Mouse (Mus musculus): ENCODE measurements around the gene Trmt61a.
"Not testable (repeated sequence)": the region's sequence is repeated elsewhere in the genome, so short reads cannot be mapped to it uniquely, and the experiment has no call there.

Gene Trmt61a

DNA sequence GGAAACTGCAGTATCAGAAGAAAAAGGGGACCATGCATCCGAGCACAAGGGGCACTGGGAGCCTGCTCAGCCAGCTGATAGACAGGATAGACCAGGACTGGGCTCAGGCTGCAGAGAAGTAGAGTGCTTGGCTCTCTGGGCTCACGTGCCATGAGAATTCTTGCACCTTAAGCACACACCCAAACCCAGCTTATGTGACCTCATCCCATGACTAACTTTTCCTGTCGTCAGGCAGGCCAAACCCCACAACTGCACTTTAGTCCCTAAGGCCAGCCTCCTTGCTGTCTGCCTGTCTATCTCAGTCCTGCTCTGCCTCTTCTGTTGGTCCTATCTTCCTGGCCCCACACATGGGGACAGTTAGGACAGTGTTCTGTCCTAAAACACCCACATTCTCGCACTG, 19.8 kb downstream of the Trmt61a start:
- in situ Hi-C loops (cut with MboI), result no loop called here

- in situ Hi-C loops (cut with MboI), result no loop called here
These were observed 20.5 kb downstream of the Trmt61a start for GRCm38 (mm10) chr12:111698346-111698913.

GRCm38 (mm10) chr12:111699542-111699941, 21.6 kb downstream of the Trmt61a start:
- in situ Hi-C loops (cut with MboI), result no loop called here

GRCm38 (mm10) chr12:111700920-111701458, 23.1 kb downstream of the Trmt61a start:
- in situ Hi-C loops (cut with MboI), result no loop called here

- in situ Hi-C loops (cut with MboI), result no loop called here
These were observed 25.4 kb downstream of the Trmt61a start for GRCm38 (mm10) chr12:111703301-111703700.

DNA sequence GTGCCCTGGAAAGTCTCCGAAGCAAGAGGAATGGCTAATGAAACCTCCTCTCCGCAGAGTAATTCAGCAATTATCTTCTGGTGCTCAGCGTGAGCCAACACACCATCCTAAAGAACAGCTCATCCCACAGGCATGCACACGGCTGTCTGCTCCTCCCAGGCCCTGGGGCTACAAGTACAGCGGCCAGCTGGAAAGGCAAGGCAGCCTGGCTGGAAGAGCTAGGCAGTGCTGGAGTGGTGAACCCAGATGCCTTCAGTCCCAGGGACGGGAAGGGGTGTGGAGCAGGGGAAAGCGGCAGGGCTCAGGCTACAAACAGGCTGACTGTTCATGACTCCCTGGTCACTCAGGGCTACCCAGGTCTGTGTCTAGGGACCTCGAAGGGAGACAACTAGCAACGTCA, 26.7 kb downstream of the Trmt61a start:
- in situ Hi-C loops (cut with MboI), result no loop called here

DNA sequence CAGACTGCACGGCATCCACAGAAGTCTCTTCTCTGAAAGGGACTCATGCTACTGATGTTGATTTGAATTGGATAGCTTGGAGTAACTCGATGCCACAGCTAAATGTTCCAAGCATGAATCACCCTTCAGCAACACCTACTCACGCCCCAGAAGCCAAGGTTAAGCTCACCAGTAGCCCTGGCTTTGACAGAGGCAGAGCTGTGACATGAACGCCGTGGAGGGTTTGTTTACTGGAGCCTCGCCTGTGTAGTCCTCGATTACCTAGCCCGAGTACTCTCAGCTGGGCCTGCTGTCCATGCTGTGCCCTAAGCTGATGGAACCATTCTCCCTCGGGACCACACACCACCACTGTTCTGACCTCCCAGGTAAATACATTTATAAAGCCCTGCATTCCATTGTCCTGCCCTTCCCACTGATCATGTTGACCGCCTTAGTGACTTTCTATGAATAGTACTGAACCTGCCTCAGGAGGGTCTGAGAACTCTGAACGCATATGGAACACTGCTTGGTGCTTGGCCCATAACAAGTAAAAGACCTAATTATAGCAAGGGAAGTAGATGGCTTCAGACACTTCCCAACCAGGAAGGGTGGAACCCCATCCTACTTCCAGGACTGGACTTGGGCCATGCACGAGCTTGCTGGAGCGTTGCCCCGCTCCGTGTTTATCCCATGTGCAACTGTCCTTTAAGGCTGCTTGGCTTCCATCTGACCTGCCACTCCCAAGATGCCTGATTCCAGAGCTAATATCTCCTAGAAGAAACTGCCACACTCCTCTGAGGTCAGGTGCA, 27.5 kb downstream of the Trmt61a start:
- in situ Hi-C loops (cut with MboI), result no loop called here

GRCm38 (mm10) chr12:111708181-111708580, 30.3 kb downstream of the Trmt61a start:
- in situ Hi-C loops (cut with MboI), result no loop called here

- in situ Hi-C loops (cut with MboI), result no loop called here
These were observed 32.2 kb downstream of the Trmt61a start for GRCm38 (mm10) chr12:111710091-111710490.

GRCm38 (mm10) chr12:111712476-111712875, 34.6 kb downstream of the Trmt61a start:
- in situ Hi-C loops (cut with MboI), result no loop called here

- in situ Hi-C loops (cut with MboI), result no loop called here
These were observed 35.2 kb downstream of the Trmt61a start, which contains the start of the genes Bag5 and Apopt1 for GRCm38 (mm10) chr12:111713004-111713651. TSS of gene Bag5 (minus strand) at chr12:111713257. TSS of gene Apopt1 (plus strand) at chr12:111713261.

DNA sequence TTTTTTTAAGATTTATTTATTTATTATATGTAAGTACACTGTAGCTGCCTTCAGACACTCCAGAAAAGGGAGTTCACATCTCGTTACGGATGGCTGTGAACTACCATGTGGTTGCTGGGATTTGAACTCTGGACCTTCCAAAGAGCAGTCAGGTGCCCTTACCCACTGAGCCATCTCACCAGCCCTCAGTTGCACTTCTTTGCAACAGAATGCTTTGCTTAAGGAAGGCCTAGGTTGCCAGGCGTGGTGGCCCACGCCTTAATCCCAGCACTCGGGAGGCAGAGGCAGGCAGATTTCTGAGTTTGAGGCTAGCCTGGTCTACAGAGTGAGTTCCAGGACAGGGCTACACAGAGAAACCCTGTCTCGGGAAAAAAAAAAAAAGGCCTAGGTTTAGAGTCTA, 36.0 kb downstream of the Trmt61a start:
- in situ Hi-C loops (cut with MboI), result not testable (repeated sequence)

- in situ Hi-C loops (cut with MboI), result no loop called here
These were observed 38.6 kb downstream of the Trmt61a start for GRCm38 (mm10) chr12:111716505-111716904.

- in situ Hi-C loops (cut with MboI), result no loop called here
These were observed 40.8 kb downstream of the Trmt61a start for GRCm38 (mm10) chr12:111718656-111719055.

GRCm38 (mm10) chr12:111720222-111720621, 42.3 kb downstream of the Trmt61a start:
- in situ Hi-C loops (cut with MboI), result no loop called here

DNA sequence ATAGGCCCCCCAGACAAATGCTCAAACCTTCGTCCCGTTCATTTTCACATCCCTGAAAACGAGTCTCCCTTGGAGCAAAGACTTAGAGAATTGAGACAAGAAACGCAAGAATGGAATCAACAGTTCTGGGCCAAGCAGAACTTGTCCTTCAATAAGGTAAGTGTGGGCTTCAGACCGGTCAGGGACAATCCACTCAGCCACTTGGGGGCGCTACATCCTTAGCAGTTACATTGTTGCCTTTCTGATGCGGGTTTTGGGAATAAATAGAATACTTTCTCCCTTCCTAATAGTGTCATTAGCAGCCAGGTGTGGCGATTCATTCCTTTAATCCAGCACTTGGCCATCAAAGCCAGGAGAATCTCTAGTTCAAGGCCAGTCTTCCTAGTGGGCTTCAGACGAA, 44.7 kb downstream of the Trmt61a start:
- in situ Hi-C loops (cut with MboI), result no loop called here

DNA sequence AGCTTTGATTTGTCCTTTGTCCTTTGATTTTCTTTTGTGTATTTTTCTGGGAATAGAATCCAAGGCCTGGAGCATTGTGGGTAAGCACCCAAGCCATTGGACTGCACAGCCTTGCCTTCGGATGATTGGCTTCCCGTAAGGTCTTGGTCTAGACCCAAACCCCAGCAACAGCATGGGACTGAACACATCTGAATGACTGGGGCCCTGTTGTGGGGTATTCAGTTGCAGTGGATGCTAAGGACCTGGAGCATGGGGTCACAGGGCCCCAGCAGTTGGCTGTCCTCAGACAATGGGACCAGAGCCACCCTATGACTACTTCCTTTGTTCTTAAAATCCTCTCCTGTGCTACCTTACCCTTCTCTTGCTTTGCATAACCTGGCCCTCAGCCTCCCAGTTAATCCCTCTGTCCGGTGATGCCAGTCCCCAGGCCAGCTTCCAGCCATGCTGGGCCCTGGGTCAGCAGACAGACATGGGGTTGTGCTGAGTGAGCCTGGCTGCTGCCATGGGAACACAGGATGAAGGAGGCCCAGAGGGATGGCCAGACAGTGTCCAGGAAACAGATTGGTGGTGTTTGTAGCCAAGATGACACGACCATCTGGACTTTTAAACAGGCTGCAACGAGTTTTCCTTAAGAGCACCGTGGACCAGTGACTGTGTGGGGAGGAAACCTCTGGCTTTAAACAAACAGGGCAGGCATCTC, 46.9 kb downstream of the Trmt61a start:
- in situ Hi-C loops (cut with MboI), result no loop called here

DNA sequence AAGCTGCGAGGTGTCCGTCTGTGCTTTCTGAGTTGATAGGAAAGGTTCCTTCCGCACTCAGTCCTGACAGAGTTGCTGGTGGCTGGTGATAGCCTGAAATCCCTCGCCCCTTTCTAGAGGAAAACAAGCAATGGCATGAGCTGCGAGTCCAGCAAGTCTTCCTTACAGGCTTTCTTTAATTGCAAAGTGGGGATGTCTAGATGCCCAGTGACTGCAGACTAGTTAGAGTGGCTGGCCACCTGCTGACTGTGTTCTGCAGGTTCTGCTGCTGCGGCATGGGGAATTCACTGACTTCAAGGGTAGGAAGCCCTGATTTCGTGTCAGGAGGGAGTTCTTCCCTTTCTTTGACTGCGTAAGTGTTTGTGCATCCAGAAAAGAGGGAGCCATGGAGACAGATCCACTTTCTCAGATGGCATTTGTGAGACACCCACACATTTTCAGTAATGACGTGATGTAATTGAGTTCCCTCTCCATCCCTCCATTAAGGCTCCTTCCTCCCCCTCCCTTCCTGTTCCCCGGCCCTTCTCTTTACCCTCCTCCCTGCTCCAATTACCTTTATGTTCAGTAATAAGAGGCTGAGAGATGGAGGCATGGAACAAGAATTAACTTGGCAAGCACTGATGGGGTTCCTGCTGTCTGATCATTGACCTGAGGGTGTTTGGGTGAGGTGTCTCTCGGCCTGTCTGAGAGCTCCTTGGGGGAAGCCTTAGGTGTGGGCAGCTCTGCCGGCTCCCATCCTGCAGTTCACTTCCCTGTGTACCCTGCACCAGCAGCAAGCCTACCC, 47.6 kb downstream of the Trmt61a start:
- in situ Hi-C loops (cut with MboI), result no loop called here

GRCm38 (mm10) chr12:111726122-111726463, 48.2 kb downstream of the Trmt61a start:
- in situ Hi-C loops (cut with MboI), result no loop called here

GRCm38 (mm10) chr12:111727956-111728355, 50.1 kb downstream of the Trmt61a start:
- in situ Hi-C loops (cut with MboI), result no loop called here
